Mouse (Mus musculus) 3T3-L1 (cell line): ENCODE measurements around the gene Drap1.
"Not testable (repeated sequence)": the region's sequence is repeated elsewhere in the genome, so short reads cannot be mapped to it uniquely, and the experiment has no call there.

Experiments used
- DNase-seq: peaks from one replicate; pipeline ENCODE4 v3.0.0-alpha.2; 2015; ENCODE audit warnings: low read depth, low spot score

The Drap1 gene

GRCm38 (mm10) chr19:5421784-5422183 lies 3.0 kb downstream of the Drap1 start:
- DNase-seq, result no peak

- no peak for DNase-seq
Observed at GRCm38 (mm10) chr19:5420579-5420978, 4.2 kb downstream of the Drap1 start.

- no peak for DNase-seq
Observed at GRCm38 (mm10) chr19:5419630-5420029, 5.1 kb downstream of the Drap1 start.

DNA sequence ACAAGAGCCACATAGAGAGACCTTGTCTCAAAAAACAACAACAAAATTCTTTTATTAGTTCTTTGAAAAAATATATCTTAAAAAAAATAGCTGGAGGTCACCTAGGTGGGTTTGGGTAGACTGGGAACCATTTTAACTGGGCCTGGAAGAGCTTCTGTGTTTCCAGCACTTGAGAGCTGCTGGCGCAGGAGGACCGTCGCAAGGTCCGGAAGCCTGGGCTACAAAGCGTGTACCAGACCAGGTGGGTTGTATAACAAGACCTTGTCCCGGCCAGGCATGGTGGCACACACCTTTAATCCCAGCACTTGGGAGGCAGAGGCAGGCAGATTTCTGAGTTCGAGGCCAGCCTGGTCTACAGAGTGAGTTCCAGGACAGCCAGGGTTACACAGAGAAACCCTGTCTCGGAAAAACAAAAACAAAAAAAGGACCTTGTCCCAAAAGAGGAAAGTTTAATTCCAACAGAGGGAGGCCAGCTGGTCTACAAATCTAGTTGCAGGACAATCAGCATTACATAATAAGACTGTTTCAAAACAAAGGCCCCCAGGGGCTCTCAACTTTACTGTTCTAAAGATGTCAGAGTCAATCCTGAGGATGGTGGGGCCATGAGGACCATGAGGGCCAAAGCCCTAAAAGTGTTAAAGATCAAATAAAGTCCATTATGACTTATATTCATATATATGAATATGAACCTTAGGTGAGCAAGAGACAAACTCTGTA lies 5.9 kb downstream of the Drap1 start:
- no peak for DNase-seq

GRCm38 (mm10) chr19:5414534-5414957 lies 10.2 kb downstream of the Drap1 start:
- no peak for DNase-seq

DNA sequence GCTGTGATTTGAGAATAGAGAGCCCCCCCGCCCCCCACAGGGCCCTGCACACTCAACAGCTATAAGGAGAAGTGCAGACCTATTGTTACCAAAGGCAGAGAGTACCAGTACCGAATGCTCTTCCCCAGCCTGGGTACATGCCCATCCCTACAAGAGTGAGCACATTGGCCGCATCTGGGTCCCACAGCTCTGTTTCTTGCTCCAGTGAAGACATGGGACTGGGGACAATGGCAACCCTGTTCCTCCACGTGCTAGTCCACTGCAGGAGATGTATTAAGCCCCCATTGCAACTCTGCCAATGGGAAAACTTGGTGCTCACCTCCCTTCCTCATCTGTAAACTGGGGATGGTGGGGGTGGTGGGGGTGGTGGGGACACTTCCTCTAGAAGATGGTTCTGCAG lies 10.9 kb downstream of the Drap1 start:
- no peak for DNase-seq

DNA sequence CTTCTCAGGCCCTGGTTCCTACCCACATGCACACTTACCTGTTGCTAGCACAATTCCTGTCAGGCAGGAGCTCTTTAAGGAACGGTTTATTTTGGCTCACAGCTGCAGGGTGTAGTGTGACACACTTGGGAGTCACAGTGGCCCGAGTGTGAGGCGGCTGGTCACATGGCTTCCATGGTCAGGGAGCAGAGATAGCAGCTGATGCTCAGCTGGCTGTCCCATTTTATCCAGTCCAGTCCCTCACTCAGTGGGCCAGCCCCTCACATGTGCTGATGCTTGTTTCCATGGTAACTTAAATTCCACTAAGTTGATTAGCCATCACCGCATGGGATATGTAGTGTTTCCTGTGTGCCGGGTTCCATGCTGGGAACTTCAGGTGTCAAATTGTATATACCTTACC lies 12.8 kb downstream of the Drap1 start:
- DNase-seq, result no peak

DNA sequence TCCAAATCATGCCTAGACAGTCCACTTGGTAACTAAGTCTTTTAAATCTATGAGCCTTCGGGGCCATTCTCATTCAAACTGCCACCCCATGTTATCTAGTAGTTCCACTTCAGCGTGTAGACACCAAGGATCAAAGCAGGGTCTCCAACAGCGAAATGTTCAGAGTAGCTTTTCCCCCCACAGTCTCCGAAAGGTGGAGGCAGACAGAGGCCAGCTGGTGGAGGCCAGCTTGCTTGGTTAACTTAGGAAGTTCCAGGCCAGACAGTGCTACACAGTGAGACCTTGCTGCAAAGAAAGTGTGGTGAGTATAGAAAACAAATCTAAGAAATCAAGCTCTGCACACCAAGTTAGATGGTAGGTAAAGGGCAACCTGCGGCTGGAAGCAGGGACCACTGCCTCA lies 14.1 kb downstream of the Drap1 start:
- no peak for DNase-seq

- DNase-seq, result peak; percentile 89
Observed at GRCm38 (mm10) chr19:5409068-5409467, 15.7 kb downstream of the Drap1 start.

- peak; percentile 49 for DNase-seq
Observed at GRCm38 (mm10) chr19:5408057-5409001, 16.4 kb downstream of the Drap1 start.

GRCm38 (mm10) chr19:5407133-5407532 lies 17.6 kb downstream of the Drap1 start:
- DNase-seq, result no peak

GRCm38 (mm10) chr19:5406531-5407126 lies 18.1 kb downstream of the Drap1 start:
- not testable (repeated sequence) for DNase-seq

- DNase-seq, result no peak
Observed at GRCm38 (mm10) chr19:5405924-5406323, 18.9 kb downstream of the Drap1 start.

DNA sequence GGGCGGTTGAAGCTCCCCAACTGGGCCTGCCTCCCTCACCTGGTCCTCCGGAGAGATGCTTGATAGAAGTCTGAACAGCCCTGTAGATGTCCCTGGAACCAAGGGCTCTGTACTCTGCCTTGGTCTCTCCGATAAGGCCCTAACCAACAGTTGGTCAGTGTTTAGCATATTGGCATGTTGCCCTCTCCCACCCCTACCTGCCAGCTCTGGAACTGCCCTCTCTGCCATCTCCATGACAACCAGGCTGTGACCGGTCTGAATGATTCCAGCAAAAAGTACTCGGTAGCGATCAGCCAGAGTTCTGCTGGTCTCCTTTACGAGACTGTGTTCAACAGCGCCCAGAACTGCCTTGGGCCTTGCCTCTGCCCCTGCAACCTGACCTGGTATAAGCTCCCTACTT lies 22.5 kb downstream of the Drap1 start, which contains the start of gene Tsga10ip:
TSS of gene Tsga10ip (minus strand) at position 234 of the 400 bp plus-strand sequence.
- DNase-seq, result no peak

GRCm38 (mm10) chr19:5401073-5401472 lies 23.7 kb downstream of the Drap1 start:
- not testable (repeated sequence) for DNase-seq

GRCm38 (mm10) chr19:5395371-5395770 lies 29.4 kb downstream of the Drap1 start:
- no peak for DNase-seq

DNA sequence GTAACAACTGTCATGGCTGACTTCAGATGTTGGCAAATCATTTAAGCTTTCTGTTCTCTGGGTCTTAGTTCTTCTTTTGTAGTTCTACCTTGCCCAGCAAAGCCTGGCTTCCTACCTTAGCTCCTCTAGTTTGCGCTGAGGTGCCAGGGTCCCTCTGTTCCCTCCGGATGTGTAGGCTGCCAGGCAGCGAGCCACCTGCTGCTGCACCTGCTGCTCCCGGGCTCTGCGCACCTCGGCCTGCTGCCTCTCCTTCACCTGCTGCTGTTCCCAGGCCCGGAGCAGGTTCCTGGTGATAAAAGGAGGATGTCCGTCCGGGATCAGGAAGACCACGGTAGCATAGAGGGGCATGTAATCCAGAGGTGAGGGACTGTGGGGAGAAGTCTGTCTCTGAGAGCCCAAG lies 30.6 kb downstream of the Drap1 start:
- no peak for DNase-seq

- peak; percentile 86 for DNase-seq
Observed at GRCm38 (mm10) chr19:5392892-5393291, 31.9 kb downstream of the Drap1 start.

DNA sequence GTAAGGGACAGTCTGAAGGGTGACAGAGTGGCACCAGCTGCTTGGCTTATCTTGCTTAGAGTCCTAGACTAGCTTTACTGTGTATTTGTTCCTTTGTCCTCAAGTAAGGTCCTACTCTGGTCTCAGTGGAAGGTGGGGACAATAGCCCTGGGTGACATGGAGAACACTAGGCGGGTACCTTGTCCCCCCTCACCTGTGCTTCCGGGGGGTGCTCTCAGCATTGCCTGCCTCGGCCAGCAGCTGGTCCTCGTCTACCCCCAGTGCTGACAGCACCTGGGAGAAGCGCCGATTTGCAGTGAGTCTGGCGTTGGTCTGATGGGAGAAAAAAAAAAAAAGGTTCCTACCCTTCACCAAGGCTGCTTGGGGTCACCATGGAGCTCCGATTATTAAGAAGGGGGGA lies 34.4 kb downstream of the Drap1 start:
- DNase-seq, result no peak

DNA sequence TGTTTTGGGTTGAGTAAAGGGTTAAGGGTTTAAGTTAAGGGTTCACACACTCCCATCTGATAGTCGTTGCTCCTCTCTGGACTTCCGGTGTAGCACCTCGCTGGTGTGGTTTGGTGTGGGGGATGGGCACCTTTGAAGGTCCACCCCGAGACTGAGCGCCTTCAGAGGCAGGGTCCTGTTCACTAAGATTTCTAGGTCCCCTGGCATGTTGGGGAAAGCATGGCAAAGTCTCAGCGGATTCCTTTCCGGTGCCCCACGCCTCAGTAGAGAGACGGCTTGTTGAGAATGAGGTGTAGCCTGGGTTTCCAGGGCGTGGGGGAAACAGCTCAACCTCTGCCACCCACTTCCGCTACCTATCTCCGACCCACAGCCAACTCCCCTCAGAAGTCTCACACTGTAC lies 35.1 kb downstream of the Drap1 start:
- DNase-seq, result peak; percentile 46

GRCm38 (mm10) chr19:5388588-5389242 lies 36.1 kb downstream of the Drap1 start, which contains the start of gene Sart1:
Gene Sart1 (minus strand): TSS chr19:5388703.
- DNase-seq, result peak; percentile 98
